Mouse (Mus musculus) neural tube, embryonic 15.5 days (tissue): ENCODE measurements around the gene Htr2a. TPM values are rescaled to one million over a fixed set of nuclear protein-coding genes. Genes with fewer than 3 reads are reported as not detected.

Source experiments
- ATAC-seq: fragments of 200-750 bp; cut with Nextera tagmentation; 2 replicates; pipeline ENCODE4 v1.8.0; 2017; ENCODE audit warnings: mild to moderate bottlenecking, moderate TSS enrichment, moderate library complexity; ENCODE audit not compliant: low FRiP score
- H3K27ac ChIP-seq: fragments of 300-500 bp; sonication (generic); replicated peaks from 2 replicates; pipeline ENCODE4 v1.5.1; 2015; ENCODE audit warnings: mild to moderate bottlenecking, inconsistent platforms
- H3K27me3 ChIP-seq: fragments of 300-500 bp; sonication (generic); replicated peaks from 2 replicates; pipeline ENCODE4 v1.6.1; 2015; ENCODE audit warnings: inconsistent platforms
- H3K36me3 ChIP-seq: fragments of 300-500 bp; sonication (generic); 2 replicates; pipeline ENCODE4 v1.6.1; 2015; ENCODE audit warnings: inconsistent platforms
- H3K4me1 ChIP-seq: fragments of 300-500 bp; sonication (generic); 2 replicates; pipeline ENCODE4 v1.6.1; 2015; ENCODE audit warnings: inconsistent platforms
- H3K4me2 ChIP-seq: fragments of 300-500 bp; sonication (generic); 2 replicates; pipeline ENCODE4 v1.6.1; 2015; ENCODE audit warnings: inconsistent platforms, mild to moderate bottlenecking, moderate library complexity
- H3K4me3 ChIP-seq: fragments of 300-500 bp; sonication (generic); replicated peaks from 2 replicates; pipeline ENCODE4 v1.5.1; 2015; ENCODE audit warnings: mild to moderate bottlenecking, inconsistent platforms
- H3K9ac ChIP-seq: fragments of 300-500 bp; sonication (generic); replicated peaks from 2 replicates; pipeline ENCODE4 v1.6.1; 2015; ENCODE audit warnings: mild to moderate bottlenecking, inconsistent platforms
- H3K9me3 ChIP-seq: fragments of 300-500 bp; sonication (generic); replicated peaks from 2 replicates; pipeline ENCODE4 v1.6.1; 2016; ENCODE audit warnings: inconsistent platforms
- WGBS: fragments of 180-500 bp; shearing (Covaris S2); methylation state at CpG from one replicate; pipeline ENCODE4 v1.1.7; 2015; ENCODE audit warnings: mixed read lengths; 5-methylcytosine and 5-hydroxymethylcytosine counted together
- polyA plus RNA-seq: library from polyadenylated mRNA; unstranded; fragments of >200 nt; fragmentation: Nextera tagmentation; extraction: Ambion mirVana; gene quantifications from 2 replicates; pipeline ENCODE4 v1.2.1, GENCODE M21; 2015

The Htr2a gene
- polyA plus RNA-seq, 1 experiment from 2014 or later = 4.4 TPM

DNA sequence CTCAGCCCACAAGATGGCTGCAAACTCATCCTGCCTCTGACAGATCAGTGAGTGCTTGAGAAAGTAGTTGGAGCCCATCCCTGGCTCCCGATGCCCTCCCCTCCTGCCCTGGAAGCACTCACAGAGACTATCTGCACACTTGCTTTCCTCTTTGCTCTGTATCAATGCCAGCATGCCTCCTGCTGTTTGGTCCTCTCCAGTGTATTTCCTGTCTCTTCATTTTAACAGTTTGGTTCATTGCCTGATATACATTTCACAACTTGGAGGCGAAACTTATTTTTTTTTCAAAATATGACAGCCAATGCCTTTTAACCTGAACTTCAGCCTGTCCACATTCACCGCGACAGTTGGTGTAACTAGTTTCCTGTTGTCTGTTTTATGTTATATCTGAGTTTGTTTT is 11.0 kb downstream of the Htr2a start:
- Histone ChIP-seq H3K4me2 (no peak overlapping the region), H3K9me3 (no peaks in the 10 kb centered on the region), H3K9ac (no peak overlapping the region), H3K36me3 (no peaks in the 10 kb centered on the region), H3K4me3 (no peak overlapping the region), H3K4me1 (0 out of 2 replicates have a peak, but pooled peaks cover 4% of the 10 kb centered on the region), H3K27me3 (no peaks in the 10 kb centered on the region), H3K27ac (no peak overlapping the region)
- WGBS = 82% methylated on average over 4 of the region's 4 CpGs
- ATAC-seq = no peak

DNA sequence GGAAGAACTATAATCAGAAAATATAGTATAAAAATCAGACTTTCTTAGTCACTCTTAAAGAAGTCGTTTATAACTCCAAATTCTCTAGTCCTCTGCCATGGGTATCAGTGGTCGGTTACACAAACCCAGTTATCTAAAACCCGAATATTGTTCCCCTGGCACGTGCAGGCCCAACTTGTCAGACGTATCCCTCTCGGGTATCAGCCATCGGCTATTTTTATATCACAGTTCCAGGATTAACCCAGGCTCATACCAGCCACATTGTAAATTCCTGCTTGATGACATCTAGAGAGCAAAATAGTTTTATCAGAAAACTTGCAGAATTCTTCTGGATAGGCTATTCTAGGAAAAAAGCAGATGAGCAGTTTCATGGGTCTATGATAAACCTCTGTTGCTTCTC is 16.6 kb downstream of the Htr2a start:
- H3K9me3 ChIP-seq = no peaks in the 10 kb centered on the region
- H3K36me3 ChIP-seq = no peaks in the 10 kb centered on the region
- no peak overlapping the region for H3K4me2 ChIP-seq
- ATAC-seq = no peak
- 88% methylated on average over 7 of the region's 7 CpGs for WGBS
- H3K4me1 ChIP-seq = 0 out of 2 replicates have a peak, but pooled peaks cover 4% of the 10 kb centered on the region
- H3K4me3 ChIP-seq = no peak overlapping the region
- no peak overlapping the region for H3K9ac ChIP-seq
- H3K27me3 ChIP-seq = no peaks in the 10 kb centered on the region
- H3K27ac ChIP-seq = no peak overlapping the region

DNA sequence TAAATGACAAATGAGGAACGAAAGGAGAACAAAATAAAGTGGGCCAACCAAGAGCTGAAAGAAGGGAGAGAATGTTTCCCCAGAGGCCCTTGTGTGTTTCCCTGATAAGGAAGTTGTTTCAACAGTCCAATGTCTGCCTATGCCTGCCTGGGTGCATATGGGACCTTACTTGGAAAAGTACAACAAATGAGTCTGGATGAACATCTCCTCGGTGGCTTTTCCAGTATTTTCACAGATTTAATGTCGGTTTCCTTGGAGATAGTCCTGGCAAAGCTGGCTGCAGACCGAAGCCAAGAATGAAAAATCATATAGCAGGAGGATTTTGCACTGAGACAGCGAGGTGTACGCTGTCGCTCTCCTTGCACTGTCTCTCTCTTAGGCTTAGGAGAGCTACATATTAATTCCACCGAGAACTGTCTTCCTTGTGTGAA is 18.8 kb downstream of the Htr2a start:
- 0 out of 2 replicates have a peak, but pooled peaks cover 4% of the 10 kb centered on the region for H3K4me1 ChIP-seq
- H3K9ac ChIP-seq = no peak overlapping the region
- no peaks in the 10 kb centered on the region for H3K27me3 ChIP-seq
- no peak overlapping the region for H3K4me3 ChIP-seq
- ATAC-seq = no peak
- H3K27ac ChIP-seq = no peak overlapping the region
- H3K36me3 ChIP-seq = no peaks in the 10 kb centered on the region
- H3K9me3 ChIP-seq = no peaks in the 10 kb centered on the region
- H3K4me2 ChIP-seq = no peak overlapping the region
- 80% methylated on average over 8 of the region's 8 CpGs for WGBS

DNA sequence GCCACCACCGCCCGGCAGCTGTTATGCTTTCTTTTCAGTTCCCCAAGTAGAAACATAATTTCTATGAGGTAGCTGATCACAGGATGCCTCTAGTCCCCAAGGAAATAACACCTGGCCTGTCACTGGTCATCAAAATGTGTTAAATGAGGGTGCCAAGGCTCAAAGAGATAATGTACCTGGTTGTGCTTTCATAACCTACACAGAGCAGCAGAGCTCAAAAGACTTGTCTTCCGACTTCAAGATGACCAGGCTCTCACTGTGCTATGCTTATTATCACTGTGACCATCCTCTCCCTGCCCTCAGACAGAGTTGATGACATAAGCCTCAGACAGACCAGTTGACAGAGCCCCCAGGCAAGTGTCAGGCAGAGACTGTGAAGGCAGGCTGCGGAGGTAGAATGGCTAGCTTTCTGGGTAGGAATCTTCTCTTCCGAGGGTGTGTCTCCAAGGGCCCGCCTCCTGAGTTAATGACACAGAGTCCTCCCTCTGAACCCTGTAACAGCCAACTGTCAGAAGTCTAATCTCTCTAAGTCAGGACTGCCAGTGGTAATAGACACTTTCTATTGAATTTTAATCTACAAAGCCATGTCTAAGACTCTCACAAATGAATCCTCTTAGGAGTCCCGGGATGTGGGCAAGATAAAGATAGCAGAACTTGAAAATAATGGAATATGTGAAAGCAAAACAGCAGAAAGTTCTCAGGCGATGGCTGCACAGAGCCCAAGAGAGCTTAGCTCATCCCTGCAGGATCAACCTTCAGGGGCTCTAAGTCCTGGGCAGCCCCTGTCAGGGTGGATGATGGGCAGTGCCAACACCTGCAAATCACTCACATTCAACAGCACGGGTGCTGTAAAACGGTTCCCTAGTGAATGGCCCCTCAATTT is 31.7 kb downstream of the Htr2a start:
- no peak for ATAC-seq
- Histone ChIP-seq H3K9ac (no peak overlapping the region), H3K36me3 (no peaks in the 10 kb centered on the region), H3K27me3 (no peaks in the 10 kb centered on the region), H3K27ac (no peak overlapping the region), H3K4me1 (no peaks in the 10 kb centered on the region), H3K9me3 (no peaks in the 10 kb centered on the region), H3K4me3 (no peak overlapping the region), H3K4me2 (no peak overlapping the region)
- WGBS = 70% methylated on average over 10 of the region's 10 CpGs

DNA sequence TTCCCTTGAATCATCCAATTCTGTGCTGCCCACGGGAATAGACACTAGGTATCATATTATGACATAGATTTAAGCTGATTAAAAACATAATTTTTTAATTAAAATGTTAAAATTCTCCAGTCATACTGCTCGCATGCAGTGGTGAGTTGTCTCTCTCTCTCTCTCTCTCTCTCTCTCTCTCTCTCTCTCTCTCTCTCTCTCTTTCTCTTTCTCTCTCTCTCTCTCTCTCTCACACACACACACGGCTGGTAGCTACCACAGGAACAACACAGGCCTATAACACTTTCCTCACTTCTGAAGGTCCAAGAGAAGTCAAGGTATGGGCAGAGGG is 32.3 kb downstream of the Htr2a start:
- 73% methylated on average over 3 of the region's 3 CpGs for WGBS
- Histone ChIP-seq H3K27ac (no peak overlapping the region), H3K9me3 (no peaks in the 10 kb centered on the region), H3K4me1 (no peaks in the 10 kb centered on the region), H3K4me2 (no peak overlapping the region), H3K36me3 (no peaks in the 10 kb centered on the region), H3K27me3 (no peaks in the 10 kb centered on the region), H3K9ac (no peak overlapping the region), H3K4me3 (no peak overlapping the region)
- ATAC-seq = no peak

DNA sequence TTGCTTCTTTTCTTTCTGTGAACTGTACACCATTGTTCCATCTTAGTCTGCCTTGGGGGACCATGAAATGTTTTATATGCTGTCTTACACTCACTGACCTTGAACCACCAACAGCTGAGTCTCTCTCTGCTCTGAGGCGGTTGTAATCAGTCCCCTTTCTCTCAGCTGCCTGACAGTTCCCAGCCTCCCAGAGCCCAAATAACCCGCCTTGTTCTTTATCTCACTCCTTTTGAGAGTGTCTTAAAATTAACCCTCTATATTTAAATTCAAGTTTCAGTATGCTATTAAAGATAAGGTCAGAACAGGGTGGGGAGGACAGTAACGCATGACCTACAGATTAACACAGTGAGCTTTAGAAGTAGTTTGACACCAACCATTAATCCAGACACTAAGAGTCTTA is 32.9 kb downstream of the Htr2a start:
- ATAC-seq = no peak
- H3K27ac ChIP-seq = no peak overlapping the region
- WGBS = 70% methylated on average over 3 of the region's 3 CpGs
- no peaks in the 10 kb centered on the region for H3K4me1 ChIP-seq
- H3K4me3 ChIP-seq = no peak overlapping the region
- H3K9me3 ChIP-seq = no peaks in the 10 kb centered on the region
- H3K4me2 ChIP-seq = no peak overlapping the region
- no peak overlapping the region for H3K9ac ChIP-seq
- no peaks in the 10 kb centered on the region for H3K27me3 ChIP-seq
- H3K36me3 ChIP-seq = no peaks in the 10 kb centered on the region

DNA sequence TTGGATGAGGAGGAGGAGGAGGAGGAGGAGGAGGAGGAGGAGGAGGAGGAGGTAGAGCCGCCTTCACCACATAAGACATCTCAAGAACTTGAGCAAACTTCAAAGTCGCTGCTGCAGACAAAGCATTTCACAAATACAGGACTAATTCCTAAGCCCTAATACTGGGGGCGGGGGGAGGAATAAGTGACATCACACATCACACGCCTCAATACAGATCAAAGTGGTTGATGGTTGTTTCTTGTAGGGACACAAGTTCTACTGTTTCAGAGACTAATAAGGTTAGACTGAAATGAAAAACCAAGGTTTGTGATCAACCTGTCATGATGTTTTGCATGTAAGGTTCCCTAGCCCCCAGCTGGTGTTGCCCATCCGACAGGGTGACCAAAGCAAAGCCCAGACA is 39.2 kb downstream of the Htr2a start:
- Histone ChIP-seq H3K4me3 (no peak overlapping the region), H3K27me3 (no peaks in the 10 kb centered on the region), H3K4me1 (no peaks in the 10 kb centered on the region), H3K4me2 (no peak overlapping the region), H3K36me3 (no peaks in the 10 kb centered on the region), H3K9me3 (no peaks in the 10 kb centered on the region), H3K9ac (no peak overlapping the region), H3K27ac (no peak overlapping the region)
- WGBS = 91% methylated on average over 5 of the region's 5 CpGs
- no peak for ATAC-seq

DNA sequence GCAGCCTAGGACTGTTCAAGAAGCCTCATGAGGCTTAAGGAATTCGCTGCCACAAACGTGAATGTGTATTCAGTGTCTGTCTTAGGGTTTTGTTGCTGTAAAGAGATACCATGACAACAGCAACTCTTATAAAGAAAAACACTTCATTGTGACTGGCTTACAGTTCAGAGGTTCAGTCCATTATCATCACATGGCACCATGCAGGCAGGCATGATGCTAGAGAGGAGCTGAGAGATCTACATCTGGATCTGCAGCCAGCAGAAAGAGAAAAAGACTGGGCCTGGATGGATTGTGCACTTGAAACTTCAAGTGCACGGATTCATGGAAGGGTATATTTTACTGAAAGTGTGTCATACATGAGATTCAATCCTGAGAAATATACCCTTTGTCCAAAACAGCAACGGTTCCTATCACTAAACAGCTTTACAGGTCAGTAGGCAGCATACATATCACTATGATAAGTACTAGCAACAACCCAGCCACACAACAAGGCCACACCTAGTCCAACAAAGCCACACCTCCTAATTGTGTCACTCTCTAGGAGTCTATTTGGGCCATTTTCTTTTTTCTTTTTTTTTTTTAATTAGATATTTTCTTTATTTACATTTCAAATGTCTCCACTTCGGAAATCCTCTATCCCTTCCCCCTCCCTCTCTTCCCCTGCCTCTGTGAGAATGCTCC is 43.8 kb downstream of the Htr2a start:
- no peaks in the 10 kb centered on the region for H3K4me1 ChIP-seq
- WGBS = 80% methylated on average over 5 of the region's 5 CpGs
- H3K27me3 ChIP-seq = no peaks in the 10 kb centered on the region

DNA sequence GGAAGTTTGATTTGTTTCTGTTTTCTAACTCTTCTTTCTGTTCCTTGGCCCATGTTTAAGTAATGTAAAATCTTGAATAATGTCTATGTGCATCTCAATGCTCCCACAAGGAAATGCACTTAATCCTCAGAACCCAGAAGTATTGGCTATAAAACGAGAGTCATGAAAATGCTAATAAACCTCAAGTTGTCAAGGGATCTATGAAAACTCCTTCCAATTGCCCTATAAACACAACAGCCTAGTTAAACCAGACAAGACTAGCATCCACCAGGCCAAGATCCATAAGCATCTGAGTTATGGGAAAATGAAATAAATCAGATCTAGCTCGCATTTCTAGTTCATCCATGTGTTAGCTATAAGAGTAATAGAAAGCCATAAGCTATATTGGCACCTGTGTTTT is 51.3 kb downstream of the Htr2a start:
- Histone ChIP-seq H3K4me3 (no peak overlapping the region), H3K36me3 (no peaks in the 10 kb centered on the region), H3K9ac (no peak overlapping the region), H3K27me3 (no peaks in the 10 kb centered on the region), H3K27ac (no peak overlapping the region), H3K4me1 (peaks cover 6% of the 10 kb centered on the region; the same call in 1 of the 2 replicates), H3K4me2 (no peak overlapping the region), H3K9me3 (no peaks in the 10 kb centered on the region)
- no peak for ATAC-seq
- 45% methylated on average over 2 of the region's 2 CpGs for WGBS

More for the DNA sequence above, 43.8 kb downstream of the Htr2a start:
- no peaks in the 10 kb centered on the region for H3K9me3 ChIP-seq
- ATAC-seq = no peak
- H3K4me2 ChIP-seq = no peak overlapping the region
- no peak overlapping the region for H3K27ac ChIP-seq
- H3K4me3 ChIP-seq = no peak overlapping the region
- H3K36me3 ChIP-seq = no peaks in the 10 kb centered on the region
- H3K9ac ChIP-seq = no peak overlapping the region

DNA sequence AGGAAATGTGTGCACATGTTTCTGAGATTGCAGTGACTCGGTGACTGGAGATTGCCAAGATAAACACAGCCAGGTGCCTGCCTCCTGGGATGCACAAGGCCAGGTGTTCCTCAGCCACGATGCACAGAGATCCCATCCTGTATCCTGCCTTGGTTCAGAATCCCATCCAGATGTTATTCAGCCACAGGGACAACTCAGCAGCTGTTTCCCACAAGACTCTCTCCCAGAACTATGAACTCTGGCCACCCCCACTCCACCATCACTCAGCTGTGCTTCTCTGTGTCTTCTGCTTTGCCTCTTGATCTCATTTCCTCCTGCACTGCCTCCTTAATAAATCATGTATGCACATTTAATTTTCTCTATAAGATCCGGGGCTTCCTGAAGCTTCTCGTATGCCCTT is 56.1 kb downstream of the Htr2a start:
- Histone ChIP-seq H3K4me1 (peaks cover 6% of the 10 kb centered on the region; the same call in 1 of the 2 replicates), H3K27me3 (no peaks in the 10 kb centered on the region), H3K27ac (no peak overlapping the region), H3K9me3 (no peaks in the 10 kb centered on the region), H3K36me3 (no peaks in the 10 kb centered on the region), H3K9ac (no peak overlapping the region), H3K4me3 (no peak overlapping the region), H3K4me2 (no peak overlapping the region)
- no peak for ATAC-seq
- 47% methylated on average over 4 of the region's 4 CpGs for WGBS

DNA sequence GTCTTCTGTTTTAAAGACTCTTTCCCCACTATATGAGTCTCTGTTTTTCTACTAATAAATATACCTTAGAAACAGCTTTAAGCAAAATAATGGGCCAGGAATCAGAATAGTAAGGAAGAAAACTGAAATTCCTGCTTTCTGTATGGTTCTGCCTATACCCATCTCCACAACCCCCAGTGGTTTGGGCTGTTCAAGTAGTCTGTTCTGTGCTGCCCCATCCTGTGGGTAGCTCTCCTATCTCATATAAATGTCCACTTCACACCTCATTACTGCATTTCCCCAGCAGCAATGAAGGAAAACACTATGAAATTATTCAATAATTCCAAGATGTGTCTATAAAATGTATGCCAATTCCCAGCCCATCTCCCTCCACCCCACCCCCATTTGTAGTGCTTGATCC is 56.8 kb downstream of the Htr2a start:
- Histone ChIP-seq H3K27ac (no peak overlapping the region), H3K9me3 (no peaks in the 10 kb centered on the region), H3K27me3 (no peaks in the 10 kb centered on the region), H3K4me3 (no peak overlapping the region), H3K4me2 (no peak overlapping the region), H3K36me3 (no peaks in the 10 kb centered on the region), H3K4me1 (peaks cover 6% of the 10 kb centered on the region; the same call in 1 of the 2 replicates), H3K9ac (no peak overlapping the region)
- ATAC-seq = no peak

DNA sequence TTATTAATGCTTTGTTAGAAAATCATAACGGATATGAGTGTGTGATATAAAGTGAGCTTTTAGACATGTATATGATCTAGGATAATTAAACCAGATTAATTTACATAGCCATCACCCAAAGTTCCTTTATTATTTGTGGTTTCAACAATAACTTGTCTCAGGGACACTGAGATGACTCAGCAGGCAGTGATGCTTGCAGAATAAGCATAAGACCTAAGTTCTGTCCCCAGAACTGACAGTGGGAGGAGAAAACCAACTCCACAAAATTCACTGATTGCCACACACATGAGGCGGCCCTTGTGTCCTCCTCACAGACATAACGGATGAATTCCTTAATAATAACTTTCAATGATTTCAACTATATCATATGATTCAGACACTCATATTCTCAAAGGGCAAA is 58.6 kb downstream of the Htr2a start:
- no peak overlapping the region for H3K27ac ChIP-seq
- peaks cover 6% of the 10 kb centered on the region; the same call in 1 of the 2 replicates for H3K4me1 ChIP-seq
- no peak for ATAC-seq
- 77% methylated on average over 3 of the region's 3 CpGs for WGBS
- no peaks in the 10 kb centered on the region for H3K9me3 ChIP-seq
- H3K27me3 ChIP-seq = no peaks in the 10 kb centered on the region
- no peak overlapping the region for H3K4me3 ChIP-seq
- no peaks in the 10 kb centered on the region for H3K36me3 ChIP-seq
- no peak overlapping the region for H3K4me2 ChIP-seq
- H3K9ac ChIP-seq = no peak overlapping the region
